Mouse (Mus musculus): ENCODE results near the gene Fhit. TPM values are rescaled to one million over a fixed set of nuclear protein-coding genes. Genes with fewer than 3 reads are reported as not detected.

The Fhit gene
- polyA plus RNA-seq, 1 experiment: not detected

GRCm38 (mm10) chr14:9642628-9643027 lies 1519.2 kb downstream of the Fhit start:
- Histone ChIP-seq H3K27ac (ENCODE audit: control insufficient read depth, insufficient read depth, low read depth, low read length, poor library complexity) (no peak overlapping the region), H3K4me1 (ENCODE audit: control insufficient read depth, insufficient read depth, low read length) (no peaks in the 10 kb centered on the region), H3K4me3 (replicated peaks; ENCODE audit: control insufficient read depth, low read depth, low read length) (no peak overlapping the region)
- 83% methylated on average over 6 of the region's 6 CpGs for WGBS
- TF ChIP-seq POLR2A (IDR thresholded peaks at IDR 0.05; ENCODE audit: borderline replicate concordance, control insufficient read depth, low read depth, low read length): no peak
- TF ChIP-seq CTCF (IDR thresholded peaks at IDR 0.05; ENCODE audit: control insufficient read depth, insufficient read depth, low read length): no peak

- WGBS: 77% methylated on average over 3 of the region's 3 CpGs
- Histone ChIP-seq H3K27ac (ENCODE audit: control insufficient read depth, insufficient read depth, low read depth, low read length, poor library complexity) (no peak overlapping the region), H3K4me1 (ENCODE audit: control insufficient read depth, insufficient read depth, low read length) (no peaks in the 10 kb centered on the region), H3K4me3 (replicated peaks; ENCODE audit: control insufficient read depth, low read depth, low read length) (no peak overlapping the region)
- TF ChIP-seq CTCF (IDR thresholded peaks at IDR 0.05; ENCODE audit: control insufficient read depth, insufficient read depth, low read length) (no peak), POLR2A (IDR thresholded peaks at IDR 0.05; ENCODE audit: borderline replicate concordance, control insufficient read depth, low read depth, low read length) (no peak)
Observed at GRCm38 (mm10) chr14:9642068-9642467, 1519.8 kb downstream of the Fhit start.

GRCm38 (mm10) chr14:9634247-9634991 lies 1527.4 kb downstream of the Fhit start:
- TF ChIP-seq POLR2A (IDR thresholded peaks at IDR 0.05; ENCODE audit: borderline replicate concordance, control insufficient read depth, low read depth, low read length) (no peak), CTCF (IDR thresholded peaks at IDR 0.05; ENCODE audit: control insufficient read depth, insufficient read depth, low read length) (no peak)
- Histone ChIP-seq H3K4me1 (ENCODE audit: control insufficient read depth, insufficient read depth, low read length) (no peaks in the 10 kb centered on the region), H3K27ac (ENCODE audit: control insufficient read depth, insufficient read depth, low read depth, low read length, poor library complexity) (no peak overlapping the region), H3K4me3 (replicated peaks; ENCODE audit: control insufficient read depth, low read depth, low read length) (no peak overlapping the region)
- WGBS: 72% methylated on average over 1 of the region's 1 CpGs

GRCm38 (mm10) chr14:9632537-9632936 lies 1529.3 kb downstream of the Fhit start:
- WGBS: 64% methylated on average over 3 of the region's 3 CpGs
- TF ChIP-seq POLR2A (IDR thresholded peaks at IDR 0.05; ENCODE audit: borderline replicate concordance, control insufficient read depth, low read depth, low read length): no peak
- TF ChIP-seq CTCF (IDR thresholded peaks at IDR 0.05; ENCODE audit: control insufficient read depth, insufficient read depth, low read length): no peak
- Histone ChIP-seq H3K27ac (ENCODE audit: control insufficient read depth, insufficient read depth, low read depth, low read length, poor library complexity) (no peak overlapping the region), H3K4me1 (ENCODE audit: control insufficient read depth, insufficient read depth, low read length) (no peaks in the 10 kb centered on the region), H3K4me3 (replicated peaks; ENCODE audit: control insufficient read depth, low read depth, low read length) (no peak overlapping the region)

- no peaks in the 10 kb centered on the region for H3K4me1 ChIP-seq (ENCODE audit: control insufficient read depth, insufficient read depth, low read length)
- H3K4me3 ChIP-seq (replicated peaks; ENCODE audit: control insufficient read depth, low read depth, low read length): no peak overlapping the region
- WGBS: 76% methylated on average over 6 of the region's 6 CpGs
- no peak overlapping the region for H3K27ac ChIP-seq (ENCODE audit: control insufficient read depth, insufficient read depth, low read depth, low read length, poor library complexity)
- TF ChIP-seq CTCF (IDR thresholded peaks at IDR 0.05; ENCODE audit: control insufficient read depth, insufficient read depth, low read length) (no peak), POLR2A (IDR thresholded peaks at IDR 0.05; ENCODE audit: borderline replicate concordance, control insufficient read depth, low read depth, low read length) (no peak)
Observed at GRCm38 (mm10) chr14:9623219-9624043, 1538.4 kb downstream of the Fhit start.

GRCm38 (mm10) chr14:9620902-9621540 lies 1540.8 kb downstream of the Fhit start:
- 65% methylated on average over 3 of the region's 3 CpGs for WGBS
- H3K27ac ChIP-seq (ENCODE audit: control insufficient read depth, insufficient read depth, low read depth, low read length, poor library complexity): no peak overlapping the region

GRCm38 (mm10) chr14:9619840-9620239 lies 1542.0 kb downstream of the Fhit start:
- no peak for TF ChIP-seq POLR2A (IDR thresholded peaks at IDR 0.05; ENCODE audit: borderline replicate concordance, control insufficient read depth, low read depth, low read length)
- H3K27ac ChIP-seq (ENCODE audit: control insufficient read depth, insufficient read depth, low read depth, low read length, poor library complexity): no peak overlapping the region
- no peak overlapping the region for H3K4me3 ChIP-seq (replicated peaks; ENCODE audit: control insufficient read depth, low read depth, low read length)
- whole genome bisulfite sequencing: 78% methylated on average over 1 of the region's 1 CpGs
- no peaks in the 10 kb centered on the region for H3K4me1 ChIP-seq (ENCODE audit: control insufficient read depth, insufficient read depth, low read length)

More at GRCm38 (mm10) chr14:9620902-9621540, 1540.8 kb downstream of the Fhit start:
- Histone ChIP-seq H3K4me1 (ENCODE audit: control insufficient read depth, insufficient read depth, low read length) (no peaks in the 10 kb centered on the region), H3K4me3 (replicated peaks; ENCODE audit: control insufficient read depth, low read depth, low read length) (no peak overlapping the region)
- TF ChIP-seq CTCF (IDR thresholded peaks at IDR 0.05; ENCODE audit: control insufficient read depth, insufficient read depth, low read length): no peak
- TF ChIP-seq POLR2A (IDR thresholded peaks at IDR 0.05; ENCODE audit: borderline replicate concordance, control insufficient read depth, low read depth, low read length): no peak

- H3K4me3 ChIP-seq (replicated peaks; ENCODE audit: control insufficient read depth, low read depth, low read length): no peak overlapping the region
- no peaks in the 10 kb centered on the region for H3K4me1 ChIP-seq (ENCODE audit: control insufficient read depth, insufficient read depth, low read length)
- WGBS: 82% methylated on average over 3 of the region's 3 CpGs
- TF ChIP-seq POLR2A (IDR thresholded peaks at IDR 0.05; ENCODE audit: borderline replicate concordance, control insufficient read depth, low read depth, low read length): no peak
- no peak overlapping the region for H3K27ac ChIP-seq (ENCODE audit: control insufficient read depth, insufficient read depth, low read depth, low read length, poor library complexity)
Observed at GRCm38 (mm10) chr14:9613126-9613525, 1548.7 kb downstream of the Fhit start.

All from bone marrow, adult 2 months (tissue).